Mouse (Mus musculus) heart, postnatal 4 days (tissue): ENCODE results near the gene Actb. TPM values are rescaled to one million over a fixed set of nuclear protein-coding genes. Genes with fewer than 3 reads are reported as not detected.

Source experiments
- DNase-seq: peaks from one replicate; pipeline ENCODE4 v3.0.0; 2021
- total RNA-seq, 2 experiments: library from RNA; stranded (reverse); gene quantifications; 2 replicates each; pipeline ENCODE4 v1.2.3; 2021

Actb gene
- total RNA-seq, 2 experiments from 2014 or later: 2,345 to 2,495 TPM

DNA sequence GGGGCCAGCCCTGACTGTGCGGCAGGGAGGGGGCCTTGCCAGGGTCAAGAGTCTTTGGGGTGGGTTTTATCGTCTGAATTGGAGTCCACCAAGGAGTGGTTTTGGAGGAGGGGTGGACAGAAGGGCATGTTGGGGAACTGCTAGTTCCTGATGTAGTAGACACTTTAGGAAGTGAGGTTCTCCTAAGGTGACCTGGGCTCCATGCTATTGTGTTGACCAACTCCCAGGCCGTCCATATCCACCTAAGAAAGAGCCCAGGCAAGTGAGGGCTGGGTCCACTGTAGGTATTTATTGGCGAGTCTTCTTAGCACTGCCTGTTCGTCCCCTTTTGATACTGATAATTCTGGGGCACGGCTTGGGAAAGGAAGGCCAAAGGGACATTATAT, 14.5 kb upstream of the Actb start:
- no peak for DNase-seq

DNA sequence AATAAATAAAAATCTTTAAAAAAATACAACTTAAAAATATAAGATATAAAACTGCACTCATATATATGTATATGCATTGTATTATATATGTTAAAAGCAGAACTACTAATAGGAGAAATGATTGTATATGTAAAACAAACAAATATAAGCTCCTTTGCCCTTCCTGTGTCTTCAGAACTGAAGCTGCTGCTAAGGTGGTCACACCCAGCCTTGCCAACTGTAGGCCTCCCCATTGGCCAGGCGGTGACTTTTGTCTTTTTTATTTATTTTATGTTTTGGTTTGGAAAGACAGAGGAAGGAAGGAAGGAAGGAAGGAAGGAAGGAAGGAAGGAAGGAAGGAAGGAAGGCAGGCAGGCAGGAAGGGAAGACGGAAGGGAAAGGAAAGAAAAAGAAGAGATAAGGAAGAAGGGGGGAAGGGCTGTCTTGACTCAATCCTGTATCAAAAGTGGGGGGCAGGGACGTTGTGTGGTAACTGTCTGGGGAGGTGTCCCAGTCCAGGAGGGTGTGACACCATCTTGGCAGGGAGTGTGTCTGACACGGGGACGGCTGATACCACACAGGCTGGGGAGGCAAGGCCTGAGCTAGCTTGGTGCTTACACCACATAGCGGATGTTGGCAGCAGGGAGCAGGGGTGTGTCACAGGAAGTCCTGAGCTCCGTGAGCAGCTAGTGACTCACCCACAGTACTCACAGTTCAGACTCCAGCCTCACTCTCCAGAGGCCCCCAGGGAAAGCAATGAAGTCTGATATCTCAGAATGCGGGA, 13.9 kb upstream of the Actb start:
- DNase-seq: peak; percentile 77

DNA sequence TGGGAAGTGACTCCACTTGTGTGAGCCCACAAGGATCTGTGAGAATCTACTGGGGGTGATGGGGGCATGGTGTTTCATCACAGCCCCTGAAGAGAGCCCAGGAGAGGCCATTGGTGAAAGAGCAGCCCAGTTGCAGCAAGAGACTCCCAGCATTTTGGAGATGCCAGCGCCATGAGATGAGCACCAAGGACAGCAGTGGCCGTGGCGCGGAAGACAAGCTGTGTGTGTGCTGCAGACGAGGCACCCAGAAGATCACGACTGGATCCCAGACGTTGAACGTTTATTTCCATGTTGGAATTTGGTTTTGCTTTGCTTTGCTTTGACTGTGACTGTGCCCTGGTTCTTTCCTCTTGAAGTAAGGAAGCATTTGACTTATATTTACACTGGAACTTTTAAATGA, 10.8 kb upstream of the Actb start:
- DNase-seq: no peak

DNA sequence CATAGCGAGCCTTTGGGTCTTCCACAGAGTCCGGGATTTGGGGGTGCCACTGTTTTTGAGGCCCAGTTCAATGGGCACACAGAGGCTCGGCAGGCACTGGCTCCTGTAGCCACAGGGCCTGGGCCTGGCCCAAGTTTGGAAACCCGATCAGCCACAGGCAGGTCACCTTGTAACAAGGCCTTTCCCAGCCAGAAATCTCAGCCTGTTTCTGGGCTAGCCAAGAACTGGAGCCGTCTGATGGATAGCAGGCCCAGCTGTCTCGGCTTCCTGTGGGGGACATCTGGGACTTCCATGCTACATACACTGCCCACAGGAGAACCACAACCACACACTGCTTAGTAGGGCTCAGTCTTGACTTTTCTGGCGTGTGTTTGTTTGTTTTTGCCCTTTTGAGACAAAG, 10.0 kb upstream of the Actb start:
- DNase-seq: no peak

DNA sequence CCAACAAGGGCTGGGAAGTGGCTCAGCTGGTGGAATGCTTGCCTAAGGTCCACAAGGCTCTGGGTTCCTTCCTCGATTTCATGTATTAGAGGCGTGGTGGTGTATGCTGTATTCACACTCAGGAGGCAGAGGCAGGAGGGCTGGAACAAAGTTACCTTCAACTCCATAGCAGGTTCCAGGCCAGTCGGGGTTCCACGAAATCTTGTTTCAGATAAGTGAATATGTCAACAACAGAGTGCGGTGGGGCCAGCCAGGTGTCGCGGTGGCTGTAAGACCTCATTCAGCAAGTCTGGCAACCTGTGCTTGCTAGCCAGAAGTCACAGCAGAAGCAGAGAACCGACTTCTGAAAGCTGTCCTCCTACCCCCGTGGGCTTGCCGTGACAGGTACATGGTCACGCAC, 8.7 kb upstream of the Actb start:
- DNase-seq: no peak

DNA sequence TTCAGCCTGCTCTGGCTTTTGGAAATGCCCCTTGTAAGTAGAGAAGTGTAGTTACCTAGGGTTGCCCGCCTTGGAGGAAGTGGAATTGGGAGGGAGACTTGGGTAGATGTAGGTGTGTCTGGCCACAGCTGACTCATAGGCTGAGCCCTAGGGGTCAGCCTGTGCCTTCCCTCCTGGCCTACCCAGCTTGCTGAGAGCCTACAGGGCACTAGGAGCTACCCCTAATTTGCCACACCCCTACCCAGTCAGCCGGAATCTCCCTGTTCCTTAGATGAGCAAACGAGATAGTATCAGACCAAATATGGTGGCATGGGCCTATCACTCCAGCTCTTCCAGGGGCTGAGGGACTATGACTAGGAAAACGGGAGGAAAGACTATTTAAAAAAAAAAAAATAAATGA, 6.2 kb upstream of the Actb start:
- DNase-seq: no peak

DNA sequence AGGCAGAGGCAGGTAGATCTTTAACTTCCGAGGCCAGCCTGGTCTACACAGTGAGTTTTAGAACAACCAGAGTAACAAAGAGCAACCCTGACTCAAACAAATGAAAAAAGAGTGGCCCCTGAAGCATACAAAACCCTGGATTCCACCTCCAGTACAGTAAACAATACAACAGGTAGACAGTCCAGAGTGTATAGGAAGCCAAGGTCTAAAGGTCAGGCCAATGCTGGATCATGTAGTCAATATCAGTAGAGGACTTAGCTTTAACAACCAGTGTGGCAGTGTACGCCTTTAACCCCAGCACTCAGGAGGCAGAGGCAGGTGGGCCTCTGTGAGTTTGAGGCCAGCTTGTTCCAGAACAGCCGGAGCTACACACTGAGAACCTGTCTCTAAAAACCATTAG, 5.8 kb upstream of the Actb start:
- no peak for DNase-seq

DNA sequence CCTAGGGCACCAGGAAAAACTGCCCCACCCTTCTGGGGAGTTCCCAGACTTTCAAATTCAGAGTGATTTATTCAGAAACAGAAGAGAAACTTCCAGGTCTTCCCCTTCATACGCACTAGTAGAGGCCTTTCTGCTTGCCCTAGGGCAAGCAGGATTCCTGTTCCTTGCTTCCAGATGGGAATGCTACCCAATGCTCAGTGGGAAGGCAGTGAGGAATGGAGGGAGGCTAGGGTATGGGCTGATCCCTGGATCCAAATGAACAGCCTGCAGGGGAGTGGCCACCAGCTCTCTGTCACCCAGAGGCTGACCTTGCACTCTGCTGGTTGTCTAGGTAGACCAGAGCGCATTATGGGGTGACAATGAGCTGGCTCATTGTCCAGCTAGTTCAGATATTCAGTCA, 5.1 kb upstream of the Actb start:
- DNase-seq: no peak

DNA sequence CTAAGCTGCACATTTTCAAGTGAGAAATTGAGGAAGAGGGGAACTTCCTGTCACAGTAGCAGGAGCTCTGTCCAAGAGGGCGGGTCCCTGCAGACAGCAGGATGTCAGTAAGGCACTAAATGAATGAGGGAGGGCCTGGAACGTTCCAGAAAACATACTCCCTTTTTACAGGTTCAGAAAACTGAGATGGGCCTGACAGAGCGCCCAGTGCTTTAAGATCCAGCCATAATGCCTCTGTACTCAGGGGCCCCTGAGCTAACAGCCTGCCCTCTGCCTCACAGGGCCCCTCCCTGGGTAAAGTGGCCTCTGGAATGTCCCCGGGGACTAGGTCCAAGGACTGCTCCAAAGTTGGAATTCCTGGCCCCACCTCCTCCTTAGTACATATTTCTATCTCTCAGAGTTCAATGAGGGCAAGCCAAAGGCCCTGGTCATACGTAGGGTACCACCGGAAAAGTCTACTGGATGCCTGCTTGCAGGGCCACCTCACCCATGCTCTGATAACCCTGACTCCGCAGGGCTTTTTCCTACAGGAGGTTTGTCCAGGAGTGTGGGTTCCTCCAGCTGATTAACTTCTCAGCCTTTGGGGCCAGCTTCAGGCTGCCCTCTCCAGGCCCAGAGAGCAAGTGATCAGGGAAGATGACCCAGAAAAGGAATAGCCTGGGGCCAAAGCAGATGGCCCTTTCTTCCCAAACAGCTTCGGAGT, 3.2 kb upstream of the Actb start:
- peak; percentile 63 for DNase-seq

DNA sequence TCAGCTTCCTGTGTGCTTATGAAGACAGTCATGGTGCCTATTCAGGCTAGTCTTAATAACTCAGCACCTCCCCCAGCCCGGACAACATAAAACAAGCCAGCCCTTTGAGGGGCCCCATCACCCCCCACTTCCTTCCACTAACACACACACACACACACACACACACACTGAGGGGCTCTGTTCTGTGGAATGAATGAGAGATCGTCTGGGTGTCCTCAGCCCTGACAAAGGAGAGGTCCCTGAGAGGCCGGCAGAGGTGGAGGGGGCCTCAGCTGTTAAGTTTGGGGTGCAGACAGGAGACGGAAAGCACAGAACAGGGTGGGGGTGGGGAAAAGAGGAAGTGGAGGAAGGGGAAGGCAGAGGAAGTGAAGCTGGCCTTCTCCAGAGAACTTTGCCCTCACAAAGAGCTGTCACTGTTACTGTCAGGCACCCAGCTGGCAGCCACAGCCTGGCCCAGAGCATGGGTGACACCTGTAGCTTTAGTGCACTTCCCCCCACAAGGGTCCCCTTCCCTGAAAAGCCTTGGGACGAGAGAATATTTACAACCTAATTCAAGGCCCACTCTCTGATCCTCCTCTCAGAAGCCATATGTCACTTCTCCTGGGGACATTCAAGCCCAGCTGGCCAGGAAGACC, 2.5 kb upstream of the Actb start:
- no peak for DNase-seq

DNA sequence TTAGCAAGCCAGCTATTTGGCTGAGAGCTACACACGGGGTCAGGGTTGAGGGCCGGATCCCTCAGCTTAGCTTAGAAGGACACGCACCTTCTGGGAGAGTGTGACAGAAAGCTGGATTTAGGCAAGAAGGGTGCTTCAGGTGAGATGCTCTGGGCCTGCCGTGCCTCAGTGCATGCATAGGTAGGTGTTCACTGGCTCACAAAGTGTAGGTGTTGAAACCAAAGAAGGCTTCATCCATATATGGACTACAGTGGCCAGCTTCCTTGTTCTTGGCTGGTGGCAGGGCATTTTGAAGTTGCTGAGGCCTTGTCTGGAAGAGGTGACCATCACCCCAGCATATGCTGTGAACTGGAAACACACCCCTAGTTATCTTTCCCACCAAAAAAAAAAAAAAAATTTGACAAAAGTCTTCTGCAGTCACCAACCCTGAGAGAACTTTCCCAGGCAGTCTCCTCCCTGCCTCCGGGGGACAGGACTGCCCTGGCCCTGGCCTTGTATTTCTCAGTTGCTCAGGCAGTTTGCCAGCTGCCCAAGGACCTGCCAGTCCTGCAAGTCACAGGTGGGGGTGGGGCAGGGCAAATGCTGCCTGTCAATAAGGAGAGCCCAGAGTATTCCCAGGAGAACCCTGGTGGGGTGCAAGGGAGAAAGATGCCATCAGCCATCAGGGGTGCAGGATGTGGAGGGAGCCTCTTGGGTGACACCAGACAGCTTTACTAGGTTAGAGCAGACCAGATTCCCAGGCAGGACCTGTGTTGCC, 1.4 kb upstream of the Actb start:
- peak; percentile 83 for DNase-seq

DNA sequence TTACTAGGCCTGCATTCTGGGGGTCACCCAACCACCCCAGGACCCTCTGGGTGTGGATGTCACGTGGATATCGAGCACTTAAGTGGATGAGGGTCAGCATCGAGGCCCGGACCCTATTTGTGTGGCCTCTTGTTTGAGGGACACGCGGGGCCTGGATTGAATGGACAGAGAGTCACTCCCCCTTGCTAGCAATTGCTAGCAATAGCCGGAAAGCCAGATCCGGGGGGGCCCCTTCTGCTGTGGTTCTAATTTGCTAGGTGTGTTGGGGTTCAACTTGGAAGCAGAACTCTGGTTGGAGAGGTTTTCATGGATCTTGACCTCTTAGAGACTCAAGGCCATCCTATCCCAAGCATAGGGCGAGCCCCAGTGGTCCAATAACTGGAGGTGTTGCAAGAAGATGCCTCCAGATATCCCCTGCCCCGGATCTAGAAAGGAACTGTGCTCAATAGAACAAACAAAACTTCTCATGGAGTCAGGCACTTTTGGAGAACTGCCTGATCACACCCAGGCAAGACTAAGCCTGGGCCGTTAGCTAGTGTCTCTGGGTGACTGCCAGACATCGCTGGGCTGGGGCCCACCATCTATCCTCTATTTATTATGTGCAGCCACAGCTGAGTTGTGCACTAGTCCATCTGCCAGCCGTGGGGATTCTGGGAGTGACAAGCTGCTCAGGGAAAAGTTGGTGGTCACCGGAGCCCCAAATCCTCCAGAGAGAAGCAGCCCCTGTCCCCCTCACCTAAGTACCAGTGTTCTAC, 671 bp upstream of the Actb start:
- peak; percentile 83 for DNase-seq

DNA sequence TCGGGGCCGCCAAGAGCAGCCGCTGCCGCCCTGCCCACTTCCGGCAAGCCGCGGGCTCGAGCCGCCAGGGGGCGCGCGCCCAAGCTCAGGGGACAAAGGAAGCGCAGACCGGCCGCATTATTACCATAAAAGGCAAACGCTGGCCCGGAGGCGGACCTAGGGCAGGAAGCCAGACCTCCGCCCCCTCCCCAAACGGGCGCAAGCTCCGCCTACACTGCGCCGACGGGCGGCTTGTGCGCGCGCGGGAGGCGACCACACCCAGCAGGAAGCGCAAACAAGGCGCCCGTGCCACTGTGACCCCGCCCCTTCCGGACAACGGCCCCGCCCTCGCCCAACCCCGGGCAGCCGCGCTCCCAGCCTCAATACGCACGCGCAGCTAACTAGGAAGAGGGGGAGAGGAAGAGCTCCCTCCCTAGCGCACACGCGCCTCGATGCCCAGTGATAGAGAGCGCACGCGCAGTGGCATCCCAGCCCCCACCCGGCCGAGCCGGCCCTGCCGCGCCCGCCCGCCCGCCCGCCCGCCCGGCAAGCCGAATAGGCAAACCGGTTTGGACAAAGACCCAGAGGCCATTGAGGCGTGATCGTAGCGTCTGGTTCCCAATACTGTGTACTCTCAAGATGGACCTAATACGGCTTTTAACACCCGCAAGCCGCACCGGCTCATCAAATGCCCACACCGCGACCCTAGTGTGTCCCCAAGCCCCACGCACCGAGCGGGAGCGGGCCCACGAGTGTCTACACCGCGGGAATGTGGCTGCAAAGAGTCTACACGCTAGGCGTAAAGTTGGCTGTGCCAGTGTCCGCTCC, 626 bp downstream of the Actb start:
- peak; percentile 100 for DNase-seq

DNA sequence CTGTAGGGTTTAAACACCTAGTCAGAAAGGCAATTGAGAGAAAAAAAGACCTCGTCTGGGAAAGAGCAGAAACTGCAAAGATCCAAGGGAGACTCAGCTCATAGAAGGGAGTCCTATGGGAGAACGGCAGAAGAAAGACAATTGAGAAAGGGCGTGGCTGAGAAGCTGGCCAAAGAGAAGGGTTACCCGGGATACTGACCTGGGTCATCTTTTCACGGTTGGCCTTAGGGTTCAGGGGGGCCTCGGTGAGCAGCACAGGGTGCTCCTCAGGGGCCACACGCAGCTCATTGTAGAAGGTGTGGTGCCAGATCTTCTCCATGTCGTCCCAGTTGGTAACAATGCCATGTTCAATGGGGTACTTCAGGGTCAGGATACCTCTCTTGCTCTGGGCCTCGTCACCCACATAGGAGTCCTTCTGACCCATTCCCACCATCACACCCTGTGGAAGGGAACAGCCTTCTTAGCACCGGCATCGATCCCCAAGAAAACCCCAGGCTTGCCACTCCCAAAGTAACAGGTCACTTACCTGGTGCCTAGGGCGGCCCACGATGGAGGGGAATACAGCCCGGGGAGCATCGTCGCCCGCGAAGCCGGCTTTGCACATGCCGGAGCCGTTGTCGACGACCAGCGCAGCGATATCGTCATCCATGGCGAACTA, 1.4 kb downstream of the Actb start:
- DNase-seq: no peak

DNA sequence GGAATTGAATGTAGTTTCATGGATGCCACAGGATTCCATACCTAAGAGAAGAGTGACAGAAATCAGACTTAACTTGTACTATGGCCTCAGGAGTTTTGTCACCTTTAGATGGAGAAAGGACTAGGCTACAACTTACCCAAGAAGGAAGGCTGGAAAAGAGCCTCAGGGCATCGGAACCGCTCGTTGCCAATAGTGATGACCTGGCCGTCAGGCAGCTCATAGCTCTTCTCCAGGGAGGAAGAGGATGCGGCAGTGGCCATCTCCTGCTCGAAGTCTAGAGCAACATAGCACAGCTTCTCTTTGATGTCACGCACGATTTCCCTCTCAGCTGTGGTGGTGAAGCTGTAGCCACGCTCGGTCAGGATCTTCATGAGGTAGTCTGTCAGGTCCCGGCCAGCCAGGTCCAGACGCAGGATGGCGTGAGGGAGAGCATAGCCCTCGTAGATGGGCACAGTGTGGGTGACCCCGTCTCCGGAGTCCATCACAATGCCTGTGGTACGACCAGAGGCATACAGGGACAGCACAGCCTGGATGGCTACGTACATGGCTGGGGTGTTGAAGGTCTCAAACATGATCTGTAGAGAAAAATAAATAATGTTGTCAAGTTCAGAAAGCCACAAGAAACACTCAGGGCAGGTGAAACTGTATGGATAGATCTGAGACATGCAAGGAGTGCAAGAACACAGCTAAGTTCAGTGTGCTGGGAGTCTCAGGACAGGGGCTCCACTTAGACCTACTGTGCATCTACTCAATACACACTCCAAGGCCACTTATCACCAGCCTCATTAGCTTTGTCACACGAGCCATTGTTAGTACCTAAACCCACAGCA, 2.1 kb downstream of the Actb start:
- DNase-seq: no peak

DNA sequence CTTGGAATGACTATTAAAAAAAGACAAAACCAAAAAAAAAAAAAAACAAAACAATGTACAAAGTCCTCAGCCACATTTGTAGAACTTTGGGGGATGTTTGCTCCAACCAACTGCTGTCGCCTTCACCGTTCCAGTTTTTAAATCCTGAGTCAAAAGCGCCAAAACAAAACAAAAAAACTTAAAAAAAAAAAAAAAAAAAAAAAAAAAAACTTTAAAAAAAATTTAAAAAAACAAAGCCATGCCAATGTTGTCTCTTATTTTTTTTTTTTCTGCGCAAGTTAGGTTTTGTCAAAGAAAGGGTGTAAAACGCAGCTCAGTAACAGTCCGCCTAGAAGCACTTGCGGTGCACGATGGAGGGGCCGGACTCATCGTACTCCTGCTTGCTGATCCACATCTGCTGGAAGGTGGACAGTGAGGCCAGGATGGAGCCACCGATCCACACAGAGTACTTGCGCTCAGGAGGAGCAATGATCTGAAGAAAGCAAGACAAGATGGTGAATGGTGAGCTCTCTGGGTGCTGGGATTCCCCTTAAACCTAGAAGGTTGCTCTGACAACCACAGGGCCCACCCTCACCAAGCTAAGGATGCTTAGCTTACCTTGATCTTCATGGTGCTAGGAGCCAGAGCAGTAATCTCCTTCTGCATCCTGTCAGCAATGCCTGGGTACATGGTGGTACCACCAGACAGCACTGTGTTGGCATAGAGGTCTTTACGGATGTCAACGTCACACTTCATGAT, 2.9 kb downstream of the Actb start:
- peak; percentile 47 for DNase-seq

DNA sequence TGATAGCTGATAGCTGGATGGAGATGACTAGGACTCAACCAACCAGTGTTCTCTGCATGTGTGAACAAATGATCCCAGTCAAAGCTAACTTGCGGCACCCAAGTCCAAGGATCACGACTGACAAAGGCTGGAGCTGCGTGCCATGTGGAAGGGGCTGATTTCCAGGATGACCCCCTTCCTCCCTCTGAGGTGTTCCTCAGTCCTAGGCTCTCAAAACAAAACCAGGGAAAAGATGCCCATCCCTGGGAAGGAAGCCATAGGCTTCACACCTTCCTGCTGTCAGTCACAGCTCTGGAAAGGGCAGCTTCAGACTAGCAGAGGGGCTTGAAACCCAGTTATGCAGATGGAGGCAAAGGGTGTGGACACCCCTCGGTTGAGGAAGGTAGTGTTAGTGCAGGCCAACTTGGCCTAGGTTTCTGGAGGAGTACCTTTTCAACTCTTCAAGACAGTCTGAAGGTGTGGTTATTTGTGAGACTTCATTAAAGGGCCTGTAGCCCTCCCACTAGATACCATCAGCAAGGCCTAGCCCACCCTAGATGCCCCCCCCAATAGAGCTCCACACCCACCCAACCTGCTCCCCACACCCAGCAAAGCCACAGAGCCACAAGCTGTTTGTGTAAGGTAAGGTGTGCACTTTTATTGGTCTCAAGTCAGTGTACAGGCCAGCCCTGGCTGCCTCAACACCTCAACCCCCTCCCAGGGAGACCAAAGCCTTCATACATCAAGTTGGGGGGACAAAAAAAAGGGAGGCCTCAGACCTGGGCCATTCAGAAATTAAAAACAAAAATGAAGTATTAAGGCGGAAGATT, 3.8 kb downstream of the Actb start:
- peak; percentile 33 for DNase-seq

DNA sequence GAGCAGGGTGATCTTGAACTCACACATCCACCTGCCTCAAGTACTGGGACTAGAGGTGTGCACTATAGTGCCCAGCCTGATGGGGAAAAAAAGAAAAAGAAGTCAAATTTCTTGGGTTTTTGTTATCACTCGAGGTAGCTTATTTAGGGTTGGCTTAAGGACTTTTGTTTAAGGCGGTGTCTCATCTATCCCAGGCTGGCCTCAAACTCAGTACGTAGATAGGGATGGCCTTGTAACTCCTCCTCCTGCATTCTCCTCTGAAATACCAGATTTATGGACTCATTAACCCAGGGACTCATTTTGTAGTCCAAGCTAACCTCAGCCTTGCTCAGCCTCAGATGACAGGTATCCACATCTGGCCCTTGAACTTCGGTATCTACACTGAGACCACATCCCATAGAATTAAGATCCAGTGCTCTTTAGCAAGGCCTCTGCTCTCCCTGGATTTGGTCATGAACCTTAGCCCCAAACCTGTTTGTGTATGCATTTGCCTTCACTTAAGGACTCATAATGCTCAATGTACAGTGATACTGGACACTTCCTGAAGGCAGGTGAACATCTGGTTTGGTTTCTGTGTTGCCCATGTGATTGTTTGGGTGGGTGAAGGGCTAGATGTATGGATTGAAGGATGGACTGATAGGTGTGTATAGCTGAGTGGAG, 4.6 kb downstream of the Actb start:
- DNase-seq: no peak
